Mouse (Mus musculus) ES-E14 (cell line): Measurements from ENCODE around the gene Sh3bp4.

ENCODE experiments used
- CHD2 ChIP-seq: IDR thresholded peaks from 2 replicates; pipeline ENCODE4 v1.6.1; 2014; ENCODE audit warnings: mild to moderate bottlenecking, low read depth, low read length, inconsistent platforms
- HCFC1 ChIP-seq: IDR thresholded peaks from 2 replicates; pipeline ENCODE4 v1.6.1; 2012; ENCODE audit warnings: low read length, inconsistent platforms, borderline replicate concordance; ENCODE audit not compliant: insufficient read depth
- ZNF384 ChIP-seq: IDR thresholded peaks from 2 replicates; pipeline ENCODE4 v1.6.1; 2012; ENCODE audit warnings: low read depth, low read length, inconsistent platforms

- no peak for TF ChIP-seq CHD2
- no peak for TF ChIP-seq HCFC1
- TF ChIP-seq ZNF384: no peak
Observed at GRCm38 (mm10) chr1:89049506-89049905, 20.7 kb upstream of the Sh3bp4 start.
